Mouse (Mus musculus) forebrain, embryonic 12.5 days (tissue): ENCODE data around the gene Sertad2. TPM values are rescaled to one million over a fixed set of nuclear protein-coding genes. Genes with fewer than 3 reads are reported as not detected.

Source experiments
- ATAC-seq: fragments of 200-750 bp; cut with Nextera tagmentation; 2 replicates; pipeline ENCODE4 v1.8.0; 2017; ENCODE audit warnings: moderate TSS enrichment; ENCODE audit not compliant: low FRiP score
- H3K27ac ChIP-seq: fragments of 300-500 bp; sonication (generic); 2 replicates; pipeline ENCODE4 v1.5.1; 2016; ENCODE audit warnings: mild to moderate bottlenecking
- H3K27me3 ChIP-seq: fragments of 300-500 bp; sonication (generic); 2 replicates; pipeline ENCODE4 v1.6.1; 2016; ENCODE audit warnings: mild to moderate bottlenecking
- H3K36me3 ChIP-seq: fragments of 300-500 bp; sonication (generic); replicated peaks from 2 replicates; pipeline ENCODE4 v1.6.1; 2016; ENCODE audit warnings: mild to moderate bottlenecking
- H3K4me1 ChIP-seq: fragments of 300-500 bp; sonication (generic); 2 replicates; pipeline ENCODE4 v1.6.1; 2016
- H3K4me2 ChIP-seq: fragments of 300-500 bp; sonication (generic); 2 replicates; pipeline ENCODE4 v1.6.1; 2016; ENCODE audit warnings: mild to moderate bottlenecking, moderate library complexity
- H3K4me3 ChIP-seq: fragments of 300-500 bp; sonication (generic); replicated peaks from 2 replicates; pipeline ENCODE4 v1.5.1; 2016; ENCODE audit warnings: mild to moderate bottlenecking
- H3K9ac ChIP-seq: fragments of 300-500 bp; sonication (generic); 2 replicates; pipeline ENCODE4 v1.6.1; 2016; ENCODE audit warnings: mild to moderate bottlenecking
- H3K9me3 ChIP-seq: fragments of 300-500 bp; sonication (generic); 2 replicates; pipeline ENCODE4 v1.6.1; 2016
- WGBS: fragments of 180-500 bp; shearing (Covaris S2); methylation state at CpG from one replicate; pipeline ENCODE4 v1.1.7; 2016; 5-methylcytosine and 5-hydroxymethylcytosine counted together
- polyA plus RNA-seq: library from polyadenylated mRNA; unstranded; fragments of >200 nt; fragmentation: Nextera tagmentation; extraction: Ambion mirVana; gene quantifications from 2 replicates; pipeline ENCODE4 v1.2.1, GENCODE M21; 2016

Sertad2 gene
- polyA plus RNA-seq, 1 experiment from 2014 or later = 33.5 TPM

DNA sequence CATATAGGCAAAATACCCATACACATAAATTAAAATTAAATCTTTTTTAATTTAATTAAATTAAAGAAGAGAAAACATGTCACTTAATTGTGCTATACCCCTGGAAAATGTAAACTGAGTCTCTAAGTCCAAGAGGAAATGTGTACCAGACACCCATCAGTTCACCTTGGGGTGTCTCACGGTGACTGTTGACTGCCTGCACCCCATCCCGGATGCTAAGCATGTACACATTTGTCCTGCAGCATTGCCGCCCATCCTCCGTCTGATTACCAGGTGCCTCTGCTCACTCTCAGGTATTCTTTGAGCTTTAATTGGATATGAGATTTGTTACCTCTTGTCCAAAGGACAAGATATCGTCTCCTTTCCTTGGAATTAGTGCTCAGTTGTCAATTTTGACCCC, 99.3 kb downstream of the Sertad2 start:
- Histone ChIP-seq H3K4me1 (peaks cover 60% of the 10 kb centered on the region), H3K4me2 (no peak overlapping the region), H3K27me3 (no peaks in the 10 kb centered on the region), H3K4me3 (no peak overlapping the region), H3K36me3 (no peaks in the 10 kb centered on the region), H3K9me3 (no peaks in the 10 kb centered on the region), H3K27ac (no peak overlapping the region), H3K9ac (no peak overlapping the region)
- WGBS = 83% methylated on average over 5 of the region's 5 CpGs
- ATAC-seq = no peak

DNA sequence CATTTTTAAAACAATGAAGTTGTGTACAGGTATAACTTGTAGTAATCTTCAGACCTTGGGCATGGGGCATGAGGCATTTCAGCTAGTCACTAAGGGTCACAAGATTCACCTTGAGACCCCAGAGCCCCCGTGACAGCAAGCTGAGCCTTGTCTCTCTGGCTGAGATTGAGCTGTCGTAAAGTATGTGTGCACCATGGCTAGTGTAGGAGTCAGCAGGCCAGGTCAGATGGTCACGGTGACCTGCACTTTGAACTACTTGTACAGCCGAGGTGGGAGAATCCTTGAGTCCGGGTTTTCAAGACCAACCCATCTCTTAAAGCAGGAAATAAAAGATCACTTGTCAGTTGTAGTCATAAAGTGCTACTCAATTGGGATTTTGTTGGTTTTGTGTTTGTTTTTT, 100.1 kb downstream of the Sertad2 start:
- no peak for ATAC-seq
- WGBS = 79% methylated on average over 5 of the region's 5 CpGs
- H3K4me1 ChIP-seq = peaks cover 67% of the 10 kb centered on the region

DNA sequence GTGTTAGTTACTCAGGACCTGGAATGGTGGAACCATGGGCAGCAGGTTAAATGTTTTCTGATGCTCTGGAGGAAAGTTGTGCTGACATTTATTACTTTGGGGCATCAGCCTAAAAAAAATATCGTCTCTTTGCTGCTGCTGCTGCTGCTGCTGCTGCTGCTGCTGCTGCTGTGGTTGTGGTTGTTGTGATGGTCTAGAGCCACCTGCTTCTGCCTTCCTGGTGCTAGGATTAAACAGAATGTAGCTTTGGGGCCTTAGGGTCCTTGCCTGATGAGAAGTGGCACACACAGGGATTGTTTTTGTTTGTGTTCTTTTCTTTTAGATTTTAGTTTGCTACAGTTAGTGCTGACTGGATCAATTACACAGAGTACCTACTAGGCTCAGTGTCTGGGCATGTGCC, 101.1 kb downstream of the Sertad2 start:
- peak overlapping the region; percentile 5; the same call in 1 of the 2 replicates for H3K27ac ChIP-seq
- H3K4me1 ChIP-seq = peaks cover 76% of the 10 kb centered on the region
- no peak overlapping the region for H3K4me2 ChIP-seq
- no peak for ATAC-seq
- WGBS = 68% methylated on average over 1 of the region's 1 CpGs
- no peak overlapping the region for H3K9ac ChIP-seq
- no peak overlapping the region for H3K4me3 ChIP-seq
- no peaks in the 10 kb centered on the region for H3K27me3 ChIP-seq
- peaks cover 9% of the 10 kb centered on the region for H3K36me3 ChIP-seq
- no peaks in the 10 kb centered on the region for H3K9me3 ChIP-seq

More for the DNA sequence above, 100.1 kb downstream of the Sertad2 start:
- H3K9ac ChIP-seq = no peak overlapping the region
- no peaks in the 10 kb centered on the region for H3K9me3 ChIP-seq
- H3K27me3 ChIP-seq = no peaks in the 10 kb centered on the region
- no peak overlapping the region for H3K4me2 ChIP-seq
- H3K36me3 ChIP-seq = peaks cover 3% of the 10 kb centered on the region; the same call in 1 of the 2 replicates
- no peak overlapping the region for H3K4me3 ChIP-seq
- no peak overlapping the region for H3K27ac ChIP-seq

DNA sequence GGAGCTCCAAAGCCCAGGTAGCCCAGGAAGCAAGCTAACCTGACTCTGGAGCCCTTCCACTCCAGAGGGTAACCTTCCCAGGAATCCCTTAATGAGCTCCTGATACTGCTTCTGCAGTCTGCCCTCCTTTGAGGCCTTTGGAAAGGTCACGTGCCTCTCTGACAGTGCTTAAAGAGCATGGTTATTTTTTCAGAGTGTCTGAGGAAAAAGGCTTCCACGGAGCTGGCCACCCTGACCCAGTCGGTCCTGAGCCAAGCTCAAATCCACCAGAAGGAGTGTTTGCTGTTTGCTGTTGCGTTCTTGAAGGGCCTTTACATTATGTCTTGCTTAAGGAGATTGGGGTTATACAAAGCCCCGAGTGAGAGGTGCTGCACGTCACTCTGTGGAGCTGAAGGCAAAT, 101.8 kb downstream of the Sertad2 start:
- WGBS = 32% methylated on average over 6 of the region's 6 CpGs
- Histone ChIP-seq H3K36me3 (peaks cover 9% of the 10 kb centered on the region), H3K4me2 (no peak overlapping the region), H3K9me3 (no peaks in the 10 kb centered on the region), H3K27me3 (no peaks in the 10 kb centered on the region), H3K9ac (no peak overlapping the region), H3K27ac (0 out of 2 replicates have a peak overlapping the region, but pooled peaks have one; percentile 31), H3K4me3 (no peak overlapping the region), H3K4me1 (peaks cover 76% of the 10 kb centered on the region)
- ATAC-seq = no peak

DNA sequence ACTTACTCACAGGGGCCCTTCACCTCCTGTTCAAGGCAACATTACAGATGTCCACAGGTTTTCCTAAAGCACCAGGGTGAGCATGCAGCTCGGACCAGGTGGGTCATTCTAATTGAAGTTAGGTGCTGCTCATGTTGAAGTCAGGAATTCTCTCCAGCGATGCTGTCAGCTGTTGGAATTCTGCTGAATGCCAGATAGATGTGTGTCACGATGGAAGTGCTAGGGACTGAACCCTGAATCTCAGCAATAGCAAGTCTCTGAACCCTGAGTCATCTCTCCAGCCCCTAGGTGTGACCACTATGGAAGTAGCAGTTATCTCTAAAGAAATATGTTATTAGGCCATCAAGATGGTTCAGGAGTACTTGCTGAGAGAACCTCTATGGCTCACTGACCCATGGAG, 102.5 kb downstream of the Sertad2 start:
- Histone ChIP-seq H3K4me2 (no peak overlapping the region), H3K27ac (no peak overlapping the region)
- WGBS = 84% methylated on average over 3 of the region's 3 CpGs

DNA sequence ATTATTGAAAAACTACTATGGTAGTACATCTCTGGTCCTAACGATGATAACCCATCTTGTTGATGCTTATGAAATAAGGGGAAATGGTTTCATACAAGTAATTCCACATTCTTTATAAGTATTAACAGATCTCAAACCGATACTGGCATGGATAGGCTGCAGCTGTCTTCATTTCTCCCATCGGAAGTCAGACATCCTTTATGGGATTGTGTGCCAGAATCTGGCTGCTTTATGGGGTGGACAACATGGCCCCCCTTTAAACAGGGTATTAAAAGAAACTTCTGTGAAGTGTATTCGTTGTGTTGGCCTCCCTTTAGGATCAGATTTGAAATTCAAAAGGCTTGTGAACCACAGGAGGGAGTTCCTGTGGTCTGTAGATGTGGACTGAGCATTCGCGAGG, 103.1 kb downstream of the Sertad2 start:
- Histone ChIP-seq H3K27ac (no peak overlapping the region), H3K9me3 (no peaks in the 10 kb centered on the region), H3K9ac (no peak overlapping the region), H3K4me2 (no peak overlapping the region), H3K27me3 (no peaks in the 10 kb centered on the region), H3K36me3 (peaks cover 9% of the 10 kb centered on the region), H3K4me3 (no peak overlapping the region), H3K4me1 (peaks cover 76% of the 10 kb centered on the region)
- 42% methylated on average over 6 of the region's 6 CpGs for WGBS
- ATAC-seq = no peak

More for the DNA sequence above, 102.5 kb downstream of the Sertad2 start:
- H3K9me3 ChIP-seq = no peaks in the 10 kb centered on the region
- H3K9ac ChIP-seq = no peak overlapping the region
- H3K4me1 ChIP-seq = peaks cover 76% of the 10 kb centered on the region
- no peaks in the 10 kb centered on the region for H3K27me3 ChIP-seq
- H3K36me3 ChIP-seq = peaks cover 9% of the 10 kb centered on the region
- no peak overlapping the region for H3K4me3 ChIP-seq
- ATAC-seq = no peak

DNA sequence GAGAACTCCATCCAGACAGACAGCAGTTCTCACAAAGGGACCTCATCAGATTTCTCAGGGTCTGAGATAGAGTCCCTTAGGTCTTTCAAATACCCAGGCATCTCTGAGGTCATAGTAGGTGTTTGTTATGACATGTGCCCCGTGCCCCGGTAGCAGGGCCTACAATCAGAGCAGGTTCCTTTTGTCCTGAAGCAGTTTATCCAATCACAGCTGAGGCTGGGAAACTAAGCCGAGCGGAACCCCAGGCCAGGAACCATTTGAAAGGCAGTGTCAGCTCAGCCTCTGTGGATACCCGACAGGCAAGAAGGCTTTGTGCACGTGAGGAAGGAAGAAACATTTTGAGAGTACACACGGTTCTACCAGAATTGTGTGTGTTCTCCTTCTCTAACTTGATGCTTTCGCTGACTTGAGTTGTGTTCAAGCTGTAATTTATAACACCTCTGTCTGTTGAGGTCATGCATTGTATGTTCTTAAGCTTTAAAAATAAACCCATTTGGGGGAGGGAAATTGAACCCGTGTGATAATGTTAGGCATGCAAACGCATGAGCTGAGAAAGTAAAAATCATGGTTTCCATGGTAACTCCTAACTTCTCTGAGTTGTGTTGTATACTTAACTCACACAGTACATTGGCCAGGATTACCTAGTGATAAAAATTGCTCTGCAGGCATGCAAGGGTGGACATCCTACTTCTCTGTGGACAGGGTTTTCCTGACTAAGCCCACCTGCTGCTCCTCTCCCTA, 104.1 kb downstream of the Sertad2 start:
- Histone ChIP-seq H3K36me3 (peaks cover 9% of the 10 kb centered on the region), H3K9me3 (no peaks in the 10 kb centered on the region), H3K4me1 (peaks cover 79% of the 10 kb centered on the region), H3K4me2 (peak overlapping the region; percentile 15; the same call in 1 of the 2 replicates), H3K9ac (no peak overlapping the region), H3K27ac (peak overlapping the region; percentile 70), H3K4me3 (no peak overlapping the region), H3K27me3 (no peaks in the 10 kb centered on the region)
- no peak for ATAC-seq
- WGBS = 19% methylated on average over 10 of the region's 10 CpGs

DNA sequence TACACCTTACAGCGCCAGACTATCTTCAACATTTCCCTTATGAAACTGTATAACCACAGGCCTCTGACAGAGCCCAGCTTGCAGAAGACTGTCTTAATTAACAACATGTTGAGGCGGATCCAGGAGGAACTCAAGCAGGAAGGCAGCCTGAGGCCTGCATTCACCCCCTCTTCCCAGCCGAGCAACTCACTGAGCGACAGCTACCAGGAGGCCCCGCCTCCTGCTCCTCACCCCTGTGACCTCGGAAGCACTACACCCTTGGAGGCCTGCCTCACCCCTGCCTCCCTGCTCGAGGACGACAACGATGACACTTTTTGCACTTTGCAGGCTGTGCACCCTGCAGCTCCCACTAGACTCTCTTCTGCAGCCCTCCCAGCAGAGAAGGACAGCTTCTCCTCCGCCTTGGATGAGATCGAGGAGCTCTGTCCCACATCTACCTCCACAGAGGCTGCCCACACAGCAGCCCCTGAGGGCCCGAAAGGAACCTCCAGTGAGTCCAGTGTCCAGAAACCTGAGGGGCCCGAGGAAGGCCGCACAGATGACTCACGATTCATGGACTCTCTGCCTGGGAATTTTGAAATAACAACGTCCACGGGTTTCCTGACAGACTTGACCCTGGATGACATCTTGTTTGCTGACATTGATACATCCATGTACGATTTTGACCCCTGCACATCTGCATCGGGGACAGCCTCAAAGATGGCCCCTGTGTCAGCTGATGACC, 105.0 kb downstream of the Sertad2 start:
- H3K9me3 ChIP-seq = no peaks in the 10 kb centered on the region
- H3K4me2 ChIP-seq = peak overlapping the region; percentile 6; the same call in 1 of the 2 replicates
- H3K4me3 ChIP-seq = no peak overlapping the region
- peak overlapping the region; percentile 70 for H3K27ac ChIP-seq
- WGBS = 56% methylated on average over 19 of the region's 19 CpGs
- no peak overlapping the region for H3K9ac ChIP-seq
- peaks cover 9% of the 10 kb centered on the region for H3K36me3 ChIP-seq
- H3K27me3 ChIP-seq = no peaks in the 10 kb centered on the region
- peaks cover 81% of the 10 kb centered on the region for H3K4me1 ChIP-seq
- ATAC-seq = no peak

DNA sequence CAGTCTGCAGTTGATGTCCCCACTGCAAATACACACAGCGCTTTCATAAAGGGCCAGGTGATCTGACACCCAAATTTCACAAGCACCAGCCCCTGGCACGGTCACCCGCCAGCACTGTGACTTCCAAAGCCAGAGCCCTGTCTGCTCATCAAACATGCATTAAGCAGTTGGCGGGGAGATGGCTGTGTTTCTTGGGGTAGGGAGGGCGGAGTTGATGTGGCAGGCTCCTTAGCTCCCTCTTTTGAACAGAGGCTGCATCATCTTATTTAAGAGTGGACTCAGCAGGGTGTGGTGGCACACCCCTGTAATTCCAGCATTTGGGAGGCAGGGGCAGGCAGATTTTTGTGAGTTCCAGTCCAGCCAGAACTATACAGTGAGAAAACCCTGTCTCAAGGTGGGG, 106.4 kb downstream of the Sertad2 start:
- H3K27me3 ChIP-seq = no peaks in the 10 kb centered on the region
- H3K27ac ChIP-seq = peak overlapping the region; percentile 84
- H3K36me3 ChIP-seq = peaks cover 9% of the 10 kb centered on the region
- ATAC-seq = peak; percentile 61
- peak overlapping the region; percentile 33; the same call in 1 of the 2 replicates for H3K9ac ChIP-seq
- no peaks in the 10 kb centered on the region for H3K9me3 ChIP-seq
- no peak overlapping the region for H3K4me3 ChIP-seq
- peaks cover 81% of the 10 kb centered on the region for H3K4me1 ChIP-seq
- H3K4me2 ChIP-seq = peak overlapping the region; percentile 27
- 30% methylated on average over 5 of the region's 5 CpGs for WGBS

DNA sequence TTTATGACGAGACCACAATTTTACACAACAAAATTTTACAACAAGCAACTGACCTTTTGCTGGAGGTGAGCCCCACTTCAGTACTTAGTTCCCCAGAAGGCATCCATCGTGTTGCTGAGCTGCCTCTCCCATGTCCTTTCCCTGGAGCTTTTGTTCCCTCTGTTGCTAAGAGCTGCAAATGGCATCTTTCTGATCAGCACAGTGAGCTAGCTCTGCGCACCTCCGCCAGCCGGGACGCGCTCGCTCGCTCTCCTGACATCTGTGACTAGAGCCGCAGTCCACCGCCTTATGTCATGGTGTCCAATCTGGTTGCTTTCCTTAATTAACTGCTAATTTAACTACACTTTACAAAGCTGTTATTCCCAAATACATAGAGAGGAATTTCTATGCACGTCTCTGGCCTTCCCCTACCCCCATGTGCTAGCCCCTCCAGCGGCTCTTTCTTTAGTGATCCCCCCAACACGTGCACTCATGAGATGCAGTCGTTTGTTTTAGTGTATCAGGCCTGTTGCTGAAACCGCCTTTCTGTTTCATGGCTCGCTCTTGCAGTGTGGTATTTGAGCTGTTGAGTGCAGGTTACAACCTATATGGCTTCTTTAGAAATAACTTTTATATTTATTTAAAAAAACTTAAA, 107.1 kb downstream of the Sertad2 start:
- Histone ChIP-seq H3K4me1 (peaks cover 81% of the 10 kb centered on the region), H3K9me3 (no peaks in the 10 kb centered on the region)

DNA sequence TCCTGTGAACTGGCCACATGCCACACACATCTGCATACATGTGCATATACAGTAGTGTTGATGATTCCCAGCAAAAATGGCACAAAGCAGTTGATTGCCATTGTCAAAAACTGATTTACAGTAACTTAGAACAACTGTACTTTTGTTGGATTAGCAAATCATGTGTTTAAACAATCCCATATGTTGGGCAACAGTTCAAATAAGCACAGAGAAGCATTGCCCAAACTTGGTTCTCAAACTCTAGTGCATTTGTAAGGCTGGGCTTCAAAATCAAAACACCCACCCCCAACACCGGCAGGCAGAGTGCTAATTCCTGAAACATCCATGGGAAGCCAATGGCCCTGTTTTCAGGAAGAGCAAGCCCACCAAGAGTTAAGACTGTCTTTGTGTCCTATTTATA, 108.1 kb downstream of the Sertad2 start:
- Histone ChIP-seq H3K4me2 (no peak overlapping the region), H3K27me3 (no peaks in the 10 kb centered on the region), H3K4me3 (no peak overlapping the region), H3K27ac (peak overlapping the region; percentile 84), H3K4me1 (peaks cover 83% of the 10 kb centered on the region), H3K9me3 (no peaks in the 10 kb centered on the region), H3K36me3 (peaks cover 9% of the 10 kb centered on the region), H3K9ac (peak overlapping the region; percentile 29; the same call in 1 of the 2 replicates)
- 58% methylated on average over 1 of the region's 1 CpGs for WGBS
- ATAC-seq = no peak

More for the DNA sequence above, 107.1 kb downstream of the Sertad2 start:
- 16% methylated on average over 17 of the region's 17 CpGs for WGBS
- Histone ChIP-seq H3K9ac (no peak overlapping the region), H3K27ac (peak overlapping the region; percentile 84), H3K36me3 (peaks cover 9% of the 10 kb centered on the region), H3K27me3 (no peaks in the 10 kb centered on the region), H3K4me2 (peak overlapping the region; percentile 27), H3K4me3 (no peak overlapping the region)
- peak; percentile 87 for ATAC-seq
